Mouse (Mus musculus) brain, embryonic 18.5 days (tissue): ENCODE data around the gene Dmrt3.

ENCODE experiments used
- DNase-seq: peaks from one replicate; pipeline ENCODE4 v3.0.0-alpha.2; 2012; ENCODE audit warnings: low read depth, low spot score

Dmrt3 gene

DNA sequence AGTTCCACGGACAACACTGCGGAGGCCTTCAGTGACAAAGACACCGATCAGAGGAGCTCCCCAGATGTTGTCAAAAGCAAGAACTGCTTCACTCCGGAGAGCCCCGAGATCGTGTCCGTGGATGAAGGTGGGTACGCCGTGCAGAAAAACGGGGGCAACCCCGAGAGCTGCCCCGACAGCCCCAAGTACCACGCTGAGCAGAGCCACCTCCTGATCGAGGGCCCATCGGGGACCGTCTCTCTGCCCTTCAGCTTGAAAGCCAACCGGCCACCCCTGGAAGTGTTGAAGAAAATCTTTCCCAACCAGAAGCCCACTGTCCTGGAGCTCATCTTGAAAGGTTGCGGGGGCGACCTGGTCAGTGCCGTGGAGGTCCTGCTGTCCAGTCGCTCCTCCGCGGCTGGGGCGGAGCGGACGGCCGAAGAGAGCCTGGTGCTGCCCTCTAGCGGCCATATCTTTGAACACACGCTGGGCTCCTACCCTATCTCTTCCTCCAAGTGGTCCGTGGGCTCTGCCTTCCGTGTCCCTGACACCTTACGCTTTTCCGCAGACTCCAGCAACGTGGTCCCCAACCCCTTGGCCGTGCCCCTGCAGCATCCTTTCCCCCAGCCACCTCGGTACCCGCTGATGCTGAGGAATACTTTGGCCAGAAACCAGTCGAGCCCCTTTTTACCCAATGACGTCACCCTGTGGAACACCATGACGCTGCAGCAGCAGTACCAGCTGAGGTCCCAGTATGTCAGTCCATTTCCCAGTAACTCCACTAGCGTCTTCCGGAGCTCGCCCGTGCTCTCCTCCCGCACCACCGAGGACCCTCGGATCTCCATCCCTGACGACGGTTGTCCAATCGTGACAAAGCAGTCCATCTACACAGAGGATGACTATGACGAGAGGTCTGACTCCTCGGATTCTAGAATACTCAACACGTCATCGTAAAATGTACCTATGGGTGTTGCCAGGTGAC is 12.5 kb downstream of the Dmrt3 start:
- DNase-seq = no peak

DNA sequence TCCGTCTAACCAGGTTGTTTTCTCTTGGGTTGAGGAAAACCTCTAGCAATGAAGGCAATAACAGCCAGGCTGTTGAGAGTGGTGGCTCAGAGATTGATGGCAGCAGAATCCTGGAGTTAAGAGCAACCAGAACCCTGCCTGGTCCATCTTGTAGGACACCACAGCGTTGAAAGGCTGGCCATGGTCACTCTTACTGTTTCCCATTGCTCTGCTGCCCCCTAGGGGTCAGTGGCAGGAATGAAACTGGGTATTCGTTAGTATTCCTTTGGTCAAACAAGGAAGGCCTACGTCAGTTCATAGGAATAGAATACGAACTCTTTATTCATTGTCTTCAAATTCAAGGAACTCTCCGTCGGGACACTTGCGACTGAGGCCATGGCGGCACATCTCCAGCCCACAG is 18.4 kb downstream of the Dmrt3 start:
- DNase-seq = no peak

DNA sequence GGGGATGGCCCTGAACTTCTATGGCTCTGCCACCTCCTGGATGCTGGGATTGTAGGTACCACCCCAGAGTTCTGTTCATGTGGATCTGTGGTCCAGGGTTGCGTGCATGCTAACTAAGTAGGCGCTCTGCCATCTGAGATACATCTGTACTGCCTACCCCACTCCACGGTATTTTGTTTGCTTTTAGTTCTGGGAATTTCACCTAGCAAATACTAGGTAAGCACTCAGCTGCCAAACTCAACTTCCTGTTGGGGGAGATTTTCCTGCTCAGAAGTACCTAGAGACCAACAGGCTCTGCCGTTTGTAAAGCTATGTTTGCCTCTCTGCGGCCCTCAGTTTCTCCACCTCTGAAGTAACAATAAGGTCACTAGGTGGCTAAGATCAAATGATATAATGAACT is 25.0 kb downstream of the Dmrt3 start:
- DNase-seq = no peak

DNA sequence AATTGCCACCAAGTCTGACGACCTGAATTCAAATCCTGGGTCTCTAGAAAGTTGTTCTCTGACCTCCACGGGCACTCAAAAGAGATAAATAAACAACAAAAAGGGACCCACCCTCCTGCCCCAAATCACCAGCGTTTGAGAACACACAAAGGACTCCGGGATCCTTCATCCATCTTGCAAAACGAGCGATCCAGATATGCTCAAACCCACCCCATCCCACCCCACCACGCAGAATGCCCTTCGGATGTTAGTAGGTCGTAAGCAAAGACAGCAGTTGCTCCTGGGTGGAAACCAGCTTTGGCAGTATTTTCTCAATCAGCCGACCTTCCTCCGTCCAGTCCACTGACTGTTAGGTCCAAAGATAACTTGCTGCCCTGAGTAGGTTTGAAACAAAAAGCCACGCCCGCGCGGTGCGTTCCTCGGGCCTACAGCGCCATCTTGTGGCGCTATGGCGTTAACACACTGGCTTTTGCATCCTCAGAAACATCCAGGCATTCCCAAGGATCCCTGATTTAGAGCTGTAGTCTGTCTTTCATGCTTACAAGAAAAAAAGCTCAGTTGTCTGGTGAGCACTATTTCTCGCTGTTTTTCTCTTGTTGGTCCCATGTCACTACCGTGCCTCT is 25.6 kb downstream of the Dmrt3 start:
- peak; percentile 69 for DNase-seq

DNA sequence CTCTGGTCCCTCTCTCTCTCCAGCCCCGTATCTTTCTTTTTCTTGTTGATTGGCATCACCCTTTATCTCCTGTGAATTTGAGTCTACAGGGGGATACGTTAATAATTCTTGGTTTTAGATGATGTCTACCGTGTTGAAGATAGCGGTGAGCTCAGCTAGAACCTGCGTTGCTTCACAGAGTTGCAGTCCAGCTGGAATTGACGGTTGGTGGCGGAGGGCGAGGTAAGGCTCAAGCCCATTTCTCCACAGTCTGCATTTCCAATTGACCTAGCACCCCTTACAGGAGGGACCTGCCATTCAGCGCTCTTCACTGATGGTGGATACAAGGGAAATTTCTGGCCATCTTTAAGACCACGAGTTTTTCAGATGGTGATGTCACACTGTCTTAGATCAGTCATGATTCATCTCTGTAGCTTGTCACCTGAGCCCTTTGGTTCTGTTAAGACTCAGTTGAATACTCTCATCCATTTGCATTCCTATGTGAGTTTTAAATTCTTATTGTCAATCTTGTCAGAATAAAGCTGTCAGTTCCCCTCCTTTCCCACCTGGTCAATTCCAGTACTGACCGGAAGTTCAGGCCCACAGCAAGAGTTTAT is 28.8 kb downstream of the Dmrt3 start:
- DNase-seq = no peak

DNA sequence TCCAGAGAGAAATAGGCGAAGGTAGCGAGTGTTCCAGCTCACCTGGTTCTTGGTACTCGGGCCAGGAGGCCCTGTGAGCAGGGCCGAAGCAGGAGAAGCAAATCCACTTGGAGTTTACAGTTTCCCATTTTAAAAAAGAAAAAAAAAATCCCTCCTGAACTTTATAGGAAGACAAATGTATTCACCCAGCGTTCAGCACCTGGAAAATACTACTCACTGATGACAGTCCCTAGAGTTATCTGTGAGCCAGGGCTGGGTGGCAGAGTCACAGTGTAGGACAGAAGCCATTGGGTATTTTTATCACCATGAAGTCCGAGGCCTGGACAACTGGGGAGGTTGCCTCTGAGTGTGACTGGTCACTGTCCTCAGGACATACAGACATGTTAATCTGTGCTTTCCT is 31.7 kb downstream of the Dmrt3 start:
- DNase-seq = no peak

DNA sequence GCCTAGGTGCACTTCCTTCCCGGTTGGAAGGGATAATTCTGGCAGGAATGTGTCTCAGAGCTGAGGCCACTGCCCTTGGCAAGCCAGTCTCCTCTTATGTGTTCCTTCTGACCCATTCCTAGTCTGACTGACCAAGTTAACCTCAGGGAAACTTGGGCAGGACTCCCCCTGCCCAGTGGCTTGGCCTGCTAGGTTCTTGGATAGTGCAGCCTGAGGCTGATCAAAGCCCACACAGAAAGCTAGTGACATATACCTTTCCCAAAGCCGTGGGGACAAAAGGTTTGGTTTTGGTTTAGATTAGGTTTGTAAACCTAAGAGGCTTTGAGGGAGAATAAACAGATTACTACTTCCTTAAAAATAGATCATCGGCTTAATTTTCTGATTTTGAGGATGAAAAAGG is 37.0 kb downstream of the Dmrt3 start:
- DNase-seq = no peak

DNA sequence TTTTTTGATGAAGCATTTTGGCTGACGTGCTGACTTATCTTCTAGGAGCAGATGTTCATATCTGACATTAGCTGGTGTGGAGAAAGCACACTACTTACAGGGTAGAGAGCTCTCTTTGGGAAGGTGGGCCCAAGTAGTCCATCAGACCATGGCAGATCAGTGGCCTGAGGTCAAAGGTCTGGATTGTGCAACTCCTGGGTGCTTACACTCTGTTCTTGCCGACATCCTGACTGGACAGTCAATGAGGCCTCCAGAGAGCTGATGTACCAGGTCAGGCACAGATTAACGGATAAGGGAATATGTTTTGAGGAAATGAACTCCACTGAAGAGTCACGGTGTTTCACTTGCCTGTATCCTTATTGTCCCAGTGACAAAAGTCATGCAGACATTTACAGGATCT is 38.6 kb downstream of the Dmrt3 start:
- no peak for DNase-seq

DNA sequence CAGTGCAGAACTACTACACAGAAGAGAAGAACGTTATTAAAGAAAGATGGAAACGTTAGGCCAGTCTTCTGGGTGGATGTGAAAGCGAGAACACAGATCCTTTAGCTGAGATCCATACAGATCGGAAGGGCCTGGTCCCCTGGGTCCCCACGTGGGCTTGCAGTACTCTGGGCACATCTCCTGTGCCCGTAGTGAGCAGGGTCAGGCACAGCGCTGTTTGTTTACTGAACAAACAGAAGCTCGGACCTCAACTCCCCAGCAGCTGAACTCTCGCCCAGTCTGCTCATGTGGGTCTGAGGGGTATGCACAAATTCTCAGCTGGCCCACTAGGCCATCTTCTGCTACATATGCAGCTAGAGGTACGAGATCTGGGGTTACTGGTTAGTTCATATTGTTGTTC is 40.4 kb downstream of the Dmrt3 start:
- no peak for DNase-seq

DNA sequence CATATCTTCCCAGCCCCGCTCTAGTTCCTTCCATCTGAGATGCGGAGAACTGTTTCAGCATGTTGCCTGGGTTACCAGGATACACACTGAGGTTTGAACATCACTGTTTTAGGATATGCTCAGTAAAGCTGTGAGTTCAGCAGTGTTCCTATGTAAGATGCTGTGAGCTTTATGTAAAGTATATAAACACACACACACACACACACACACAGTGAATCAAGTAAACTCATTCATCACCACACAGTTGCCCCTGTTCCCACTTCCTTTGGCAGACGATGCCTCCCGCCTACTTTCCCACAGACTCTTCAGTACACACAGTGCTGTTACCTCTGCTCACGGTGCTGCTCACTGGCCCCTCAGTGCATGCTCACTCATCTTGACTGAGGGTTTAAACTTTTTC is 42.5 kb downstream of the Dmrt3 start:
- no peak for DNase-seq

DNA sequence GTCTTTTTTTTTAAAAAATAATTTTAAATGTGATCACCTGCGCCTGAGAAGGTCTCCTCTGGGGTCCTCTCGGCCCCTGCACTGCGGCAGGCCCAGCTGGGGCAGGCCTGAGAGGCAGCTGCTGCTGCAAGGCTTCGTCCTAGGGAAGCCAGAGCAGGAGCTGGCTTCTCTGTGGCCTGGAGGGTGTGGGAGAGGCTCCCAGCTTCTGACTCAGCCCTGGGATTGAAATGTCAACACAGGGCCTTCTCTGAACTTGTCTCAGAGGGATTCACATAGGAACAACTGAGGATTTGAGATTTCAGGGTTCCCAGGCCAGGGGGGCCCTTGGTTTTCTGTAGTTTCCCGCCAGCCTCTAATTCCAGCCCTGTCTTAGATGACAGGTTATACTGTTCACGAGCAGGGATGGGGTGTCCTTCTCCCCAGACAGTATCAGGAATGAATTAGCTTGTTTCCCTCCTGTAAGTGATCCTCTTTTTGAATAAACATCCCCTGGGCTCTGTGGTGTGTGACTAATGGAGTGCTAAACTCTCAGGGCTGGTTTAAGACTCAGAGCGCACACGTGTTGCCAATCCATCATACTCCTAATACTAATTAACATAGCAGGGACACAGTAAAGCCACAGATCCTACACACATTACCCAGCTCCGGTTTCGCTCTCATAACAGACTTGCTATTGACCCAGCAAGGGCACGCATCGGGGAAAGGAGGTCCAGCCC is 44.1 kb downstream of the Dmrt3 start:
- DNase-seq = no peak

DNA sequence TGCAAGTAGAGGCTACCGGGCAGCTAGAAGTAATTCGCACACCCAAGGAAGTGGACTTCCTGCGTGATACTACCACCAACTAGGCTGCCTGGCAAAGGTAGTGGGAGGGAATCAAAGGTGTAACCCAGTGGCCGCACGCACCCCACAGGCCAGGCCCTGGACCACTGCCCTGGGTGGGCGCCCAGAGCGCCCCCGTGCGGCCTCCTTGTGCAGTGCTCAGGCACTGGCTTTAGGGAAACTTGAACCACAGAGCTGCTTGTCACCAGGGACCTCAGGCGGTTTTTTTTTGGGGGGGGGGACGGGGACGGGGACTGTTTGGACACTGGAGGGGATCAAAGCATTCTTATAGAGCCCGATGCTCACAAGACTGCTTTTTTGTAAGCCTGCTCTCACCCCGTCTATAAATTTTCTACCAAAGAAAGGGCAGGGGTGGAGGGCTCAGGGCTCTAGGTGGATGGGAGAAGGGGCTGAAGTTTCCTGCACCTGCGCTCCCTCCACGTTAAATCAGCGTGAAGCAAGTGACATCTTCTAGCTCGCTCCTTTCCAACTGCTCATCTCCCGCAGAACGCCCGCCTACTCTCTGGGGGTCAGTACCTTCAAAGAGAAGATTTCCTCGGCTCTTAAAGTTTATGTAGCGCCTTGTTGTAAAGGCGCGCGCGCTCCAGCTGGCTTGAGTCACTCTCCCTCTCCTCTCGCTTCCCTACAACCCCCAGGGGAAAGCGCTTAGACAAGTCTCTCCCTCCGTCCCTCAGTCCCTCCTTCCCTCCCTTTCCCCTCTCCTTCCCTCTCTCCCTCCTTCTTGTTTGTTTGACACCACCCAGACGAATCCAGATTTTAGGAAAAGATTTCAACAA is 55.6 kb downstream of the Dmrt3 start:
- DNase-seq = no peak

DNA sequence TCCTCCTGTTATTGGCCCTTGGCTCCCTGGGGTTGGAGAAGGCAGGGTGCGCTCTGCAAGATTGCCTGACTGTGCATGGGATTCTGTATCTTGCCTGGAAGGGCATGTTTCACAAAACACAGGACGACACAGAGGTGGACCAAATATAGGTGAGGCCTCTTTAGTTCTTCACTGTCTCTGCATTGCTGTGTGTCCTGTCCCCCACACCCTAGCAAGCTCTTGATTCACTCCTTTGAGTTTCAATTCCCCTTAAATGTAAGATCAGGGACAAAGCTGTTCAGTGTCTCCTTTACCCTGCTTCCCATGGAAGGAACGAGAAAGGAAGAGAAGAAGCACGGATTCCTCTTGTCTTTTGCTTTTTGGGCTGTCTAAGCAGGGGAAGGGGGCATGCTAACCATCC is 57.7 kb downstream of the Dmrt3 start:
- no peak for DNase-seq

DNA sequence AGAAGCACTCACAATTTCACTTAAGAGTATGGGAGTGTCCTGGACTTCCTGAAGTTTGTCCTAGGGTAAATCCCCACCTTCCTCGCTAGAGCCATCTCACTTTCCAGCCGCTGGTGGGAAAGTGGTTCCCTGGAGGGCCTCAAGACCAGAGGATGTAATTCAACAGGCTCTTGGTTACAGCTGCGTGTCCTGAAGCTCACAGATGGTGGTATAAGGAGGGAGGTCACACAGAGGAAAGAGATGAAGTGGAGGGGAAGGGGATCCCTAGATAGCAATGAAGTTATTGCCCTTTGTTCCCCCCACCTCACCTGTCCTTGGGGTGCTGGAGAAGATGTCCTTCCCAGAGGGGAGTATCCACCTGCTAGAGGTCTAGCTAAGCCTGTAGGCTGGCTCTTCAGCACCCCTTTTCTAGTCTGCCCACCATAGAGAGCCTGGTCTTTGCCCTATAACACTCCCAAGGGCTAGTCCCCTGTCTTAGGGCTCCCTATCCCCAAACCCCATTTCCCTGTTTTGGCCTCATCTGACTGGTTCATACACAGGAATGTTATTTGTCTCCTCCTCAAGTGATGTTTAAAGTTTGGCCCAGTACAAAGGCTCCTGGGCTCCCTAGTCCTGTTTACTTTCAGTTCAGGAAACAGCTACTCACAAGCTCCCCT is 59.6 kb downstream of the Dmrt3 start:
- no peak for DNase-seq

DNA sequence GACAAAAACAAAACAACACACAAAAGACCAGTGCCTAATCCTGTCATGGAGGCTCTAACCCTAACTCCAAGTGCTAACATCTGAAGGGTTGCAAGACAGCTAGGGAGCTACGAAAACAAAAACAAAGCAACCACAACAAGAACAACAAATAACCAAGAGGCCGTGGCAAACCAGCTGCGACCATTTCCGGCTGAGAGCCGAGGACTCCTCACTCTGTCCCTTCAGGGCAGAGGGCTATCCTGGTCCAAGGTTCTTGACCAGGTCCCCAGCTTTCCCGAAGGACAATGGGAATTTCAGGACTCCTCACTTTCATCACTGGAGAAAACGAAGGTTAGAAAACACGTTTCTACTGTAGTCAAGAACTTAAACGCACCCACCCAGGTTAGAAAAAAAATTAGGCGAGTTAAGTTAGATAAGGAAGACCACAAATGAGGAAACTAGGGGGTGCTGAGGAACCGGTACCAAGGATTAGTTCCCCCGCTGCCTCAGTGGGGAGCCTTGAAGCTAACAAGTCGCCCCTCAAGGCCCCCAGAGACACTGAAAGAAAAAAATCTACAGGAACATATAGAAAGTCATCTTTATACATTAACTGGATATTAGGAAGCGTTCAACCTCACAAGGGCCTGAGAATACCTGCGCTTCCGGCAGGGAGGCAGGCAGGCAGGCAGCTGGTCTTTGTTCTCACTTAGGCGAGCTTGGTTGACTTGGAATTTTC is 60.6 kb downstream of the Dmrt3 start:
- DNase-seq = no peak

DNA sequence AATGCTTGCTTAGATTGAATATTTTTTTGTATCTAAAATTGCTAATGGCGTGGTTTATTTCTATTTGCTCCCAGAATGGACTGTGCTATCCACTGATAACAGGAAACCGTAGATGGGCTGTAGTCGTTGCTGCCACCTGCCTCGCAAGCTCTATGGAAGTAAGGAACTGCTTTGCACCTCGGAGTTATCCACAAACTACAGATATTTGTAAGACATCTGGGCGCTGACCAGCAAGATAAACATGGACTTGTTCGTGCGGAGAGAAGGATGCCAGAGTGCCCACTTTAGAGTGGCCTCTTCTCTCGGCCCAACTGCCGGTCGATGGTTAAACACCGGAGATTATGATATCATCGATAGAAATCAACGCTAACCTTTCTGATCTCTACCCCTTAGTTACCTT is 61.6 kb downstream of the Dmrt3 start:
- no peak for DNase-seq

DNA sequence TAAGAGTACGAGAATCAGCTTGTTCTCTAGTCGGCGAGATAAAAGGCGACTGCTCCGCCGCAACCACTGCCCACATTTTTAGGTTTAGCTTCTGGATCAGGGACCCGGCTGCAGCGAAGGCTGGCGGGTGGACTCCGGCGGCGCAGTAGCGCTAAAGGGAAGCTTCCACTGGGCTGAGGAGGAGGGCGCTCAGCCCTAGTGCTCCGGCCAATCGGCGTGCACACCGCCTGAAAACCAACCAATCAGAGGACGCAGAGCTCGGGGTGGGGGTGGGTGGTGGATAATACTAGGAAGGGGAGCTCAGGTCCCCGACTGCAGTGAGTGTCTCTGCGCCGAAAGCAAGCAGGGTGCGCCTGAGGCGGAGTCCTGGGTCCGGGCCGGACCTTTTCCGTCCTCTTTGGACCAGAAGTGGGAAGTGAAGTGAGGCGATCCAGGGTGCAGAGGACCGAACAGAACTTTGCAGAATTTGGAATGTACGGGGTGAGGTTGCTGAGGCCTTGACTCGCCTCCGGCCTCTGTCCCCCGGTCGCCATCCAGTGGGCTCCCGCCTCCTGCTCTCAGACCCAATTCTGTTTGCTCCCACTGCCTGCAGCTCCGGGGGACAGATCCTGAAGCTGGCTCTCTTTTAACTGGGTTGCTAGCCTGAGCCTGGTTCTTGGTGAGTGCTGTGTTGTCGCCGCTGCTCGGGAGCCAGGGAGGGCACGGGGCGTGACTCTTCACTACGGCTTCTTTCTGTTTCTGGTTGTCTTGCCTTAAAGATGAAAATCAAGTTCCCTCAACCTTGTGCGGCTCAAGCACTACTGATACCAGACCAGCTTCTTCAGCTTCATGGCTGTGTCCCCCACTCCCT is 62.2 kb downstream of the Dmrt3 start, which contains the start of gene Dmrt2:
Gene Dmrt2 (plus strand): TSS at position 311 of the 850 bp plus-strand sequence.
- DNase-seq = peak; percentile 67
